Mouse (Mus musculus): ENCODE results near the gene Capn8. TPM values are rescaled to one million over a fixed set of nuclear protein-coding genes. Genes with fewer than 3 reads are reported as not detected.
"Not testable (repeated sequence)": the region's sequence is repeated elsewhere in the genome, so short reads cannot be mapped to it uniquely, and the experiment has no call there.

Gene Capn8
- total RNA-seq, 1 experiment from 2014 or later: 0.30 TPM

DNA sequence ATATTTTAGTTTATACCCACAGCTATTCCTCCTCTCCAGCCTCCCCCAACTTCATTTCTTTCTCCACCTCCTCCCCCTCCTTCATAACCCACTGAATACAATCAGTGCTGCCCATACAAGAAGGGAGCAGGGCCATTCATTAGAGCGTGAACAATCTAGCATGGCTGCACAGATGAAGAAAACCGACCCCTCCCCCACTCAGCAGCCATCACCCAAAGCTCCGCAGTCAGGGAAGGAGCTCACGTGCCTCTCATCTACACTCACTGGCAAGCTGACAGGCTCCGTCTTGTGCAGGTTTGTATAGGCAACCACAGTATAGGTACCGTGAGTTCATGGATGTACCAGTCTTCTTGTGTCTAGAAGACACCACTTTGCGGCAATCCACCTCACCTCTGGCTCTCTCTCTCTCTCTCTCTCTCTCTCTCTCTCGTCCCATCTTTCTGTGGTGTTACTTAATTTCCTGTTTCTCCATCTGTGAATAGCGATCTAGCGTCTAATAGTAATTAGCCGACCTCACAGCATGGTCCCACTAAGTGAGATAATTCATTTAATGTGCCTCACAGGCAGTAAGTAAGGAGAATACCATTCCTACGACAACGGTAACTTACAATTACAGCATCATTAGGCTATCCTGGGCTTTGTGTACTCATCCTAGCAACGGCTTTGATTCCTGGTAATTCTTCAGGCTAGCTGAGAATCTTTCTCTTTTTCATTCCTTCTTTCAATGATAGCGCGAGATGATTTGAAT lies 53.6 kb downstream of the Capn8 start:
- DNase-seq: no peak

DNA sequence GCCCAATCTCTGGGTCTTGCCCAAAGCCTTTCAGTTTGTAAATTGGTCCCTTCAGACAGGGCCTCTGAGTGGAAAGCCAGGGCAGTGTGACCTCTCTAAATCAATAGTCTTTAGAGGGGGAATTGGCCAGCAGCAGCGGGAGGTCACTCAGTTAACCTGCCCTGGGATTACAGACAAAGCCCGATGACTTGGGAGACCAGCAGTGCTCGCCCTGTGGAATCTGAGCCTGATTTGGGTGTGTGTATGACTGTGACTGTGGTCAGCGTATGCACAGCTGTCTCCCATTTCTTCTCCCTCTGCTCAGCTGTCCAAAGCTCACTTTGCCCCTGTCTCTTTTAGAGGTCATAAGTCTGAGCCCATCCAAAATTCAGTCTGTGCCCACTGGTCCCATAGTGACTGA lies 55.7 kb downstream of the Capn8 start:
- no peak for DNase-seq

DNA sequence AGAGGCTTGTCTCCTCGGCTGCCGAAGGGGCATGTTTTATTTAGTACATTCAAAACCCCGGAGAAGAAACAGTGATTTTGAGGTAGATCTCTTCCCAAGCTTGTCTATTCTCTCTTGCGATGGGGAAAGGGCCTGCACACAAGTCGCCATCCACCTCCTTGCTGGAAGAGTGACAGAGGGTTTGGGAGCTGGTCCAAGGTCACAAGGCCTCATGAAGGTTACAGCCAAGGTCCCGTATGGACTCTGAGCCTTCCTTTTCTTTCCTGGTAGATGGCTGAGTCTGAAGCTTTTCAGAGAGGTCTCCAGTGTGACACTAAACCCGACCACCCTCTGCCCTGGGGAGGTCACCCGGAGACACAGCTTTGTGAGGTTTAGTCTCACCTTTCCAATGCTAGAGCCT lies 56.4 kb downstream of the Capn8 start:
- DNase-seq: peak; percentile 18

DNA sequence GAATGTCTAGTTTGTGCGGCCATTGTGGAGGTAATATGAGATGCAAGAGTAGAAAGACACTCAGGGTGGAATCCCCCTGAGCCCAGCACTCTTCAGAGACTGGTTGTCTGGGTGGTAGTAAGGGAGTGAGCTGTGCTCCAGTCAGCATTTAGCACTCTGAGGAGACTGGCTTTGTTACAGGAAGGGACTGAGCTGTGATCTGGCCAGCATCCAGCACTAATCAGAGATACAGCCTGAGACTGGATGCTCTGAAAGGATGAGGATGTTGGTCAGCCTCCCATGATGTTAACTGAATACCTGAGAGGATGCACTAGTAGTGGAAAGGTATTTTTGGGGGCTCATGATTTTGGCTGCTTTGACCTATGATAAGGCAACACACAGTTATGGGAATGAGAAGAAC lies 61.4 kb downstream of the Capn8 start:
- no peak for DNase-seq

DNA sequence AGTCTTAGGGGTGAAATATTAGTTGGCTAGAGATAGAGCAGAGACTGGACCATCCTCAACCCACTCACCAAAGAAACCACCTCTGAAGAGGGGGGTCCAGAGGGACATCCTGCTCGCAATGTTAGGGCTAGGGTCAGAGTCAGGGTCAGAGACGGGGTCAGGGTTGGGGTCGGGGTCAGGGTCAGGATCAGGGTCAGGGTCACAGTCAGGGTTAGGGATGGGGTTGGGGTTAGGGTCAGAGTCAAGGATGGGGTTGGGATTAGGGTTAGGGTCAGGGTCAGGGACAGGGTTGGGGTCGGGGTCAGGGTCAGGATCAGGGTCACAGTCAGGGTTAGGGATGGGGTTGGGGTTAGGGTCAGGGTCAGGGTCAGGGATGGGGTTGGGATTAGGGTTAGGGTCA lies 64.4 kb downstream of the Capn8 start:
- DNase-seq: no peak

DNA sequence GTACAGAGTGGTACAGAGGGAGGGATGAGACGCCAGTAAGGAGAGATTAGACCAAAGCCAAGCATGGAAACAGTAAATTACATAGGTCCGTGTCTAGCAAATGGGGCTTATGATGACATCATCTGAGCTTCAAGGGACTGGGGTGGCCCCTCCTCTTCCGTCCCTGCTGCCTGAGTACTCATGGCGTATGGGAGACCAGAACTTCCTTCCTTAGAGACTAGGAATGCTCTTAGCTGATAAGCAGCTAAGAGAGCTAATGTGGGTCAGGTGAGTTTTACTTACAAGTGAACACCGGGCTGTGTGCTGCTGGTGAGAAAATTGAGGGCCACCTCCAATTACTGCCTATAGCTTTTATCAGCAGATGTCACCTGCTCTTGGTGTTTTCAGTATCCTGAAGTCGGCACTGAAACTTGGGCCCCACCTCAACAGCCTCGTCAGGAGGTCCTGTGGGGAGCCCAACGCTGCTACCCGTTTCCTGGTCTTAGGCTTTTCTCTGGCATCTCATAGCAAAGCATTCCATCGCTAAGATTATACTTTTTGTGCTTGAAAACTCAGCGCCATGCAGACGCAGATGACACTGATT lies 69.0 kb downstream of the Capn8 start:
- no peak for DNase-seq

DNA sequence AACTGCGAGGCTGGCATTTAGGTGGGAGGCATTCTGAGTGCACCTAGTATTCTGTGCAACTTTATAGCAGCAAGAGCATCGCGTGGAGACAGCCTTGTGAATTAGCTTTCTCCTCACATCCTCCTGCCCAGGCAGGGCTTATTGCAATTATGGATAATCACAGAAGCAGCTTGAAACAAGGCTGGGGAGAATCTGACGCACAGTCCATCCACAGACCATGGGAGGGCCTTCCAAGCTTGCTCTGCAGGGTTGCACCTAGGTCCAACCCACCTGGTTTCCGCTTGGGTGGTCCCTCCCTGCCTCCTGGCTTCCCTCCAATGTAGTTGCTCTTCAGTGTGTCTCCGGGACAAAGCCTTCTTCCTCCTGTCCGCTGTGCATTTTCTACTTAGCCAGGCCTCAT lies 74.2 kb downstream of the Capn8 start:
- no peak for DNase-seq

DNA sequence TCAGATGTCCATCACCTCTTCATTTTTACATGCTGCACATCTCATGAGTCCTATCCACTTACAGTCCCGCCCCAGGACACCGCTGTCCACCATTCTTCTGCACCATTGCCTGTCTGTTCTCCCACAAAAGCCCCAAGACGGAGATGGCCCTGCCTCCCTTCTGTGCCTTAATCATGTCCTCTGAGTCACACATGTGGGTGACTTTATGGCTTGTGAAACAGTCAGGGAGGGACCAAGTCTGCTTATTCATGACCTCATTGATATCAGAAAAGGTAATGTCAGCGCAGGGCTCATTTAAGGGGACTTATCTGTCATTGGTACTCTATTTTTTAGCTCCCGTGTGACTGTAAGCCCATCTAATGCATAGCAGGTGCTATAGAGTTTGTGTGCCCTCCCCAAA lies 74.6 kb downstream of the Capn8 start:
- DNase-seq: no peak

DNA sequence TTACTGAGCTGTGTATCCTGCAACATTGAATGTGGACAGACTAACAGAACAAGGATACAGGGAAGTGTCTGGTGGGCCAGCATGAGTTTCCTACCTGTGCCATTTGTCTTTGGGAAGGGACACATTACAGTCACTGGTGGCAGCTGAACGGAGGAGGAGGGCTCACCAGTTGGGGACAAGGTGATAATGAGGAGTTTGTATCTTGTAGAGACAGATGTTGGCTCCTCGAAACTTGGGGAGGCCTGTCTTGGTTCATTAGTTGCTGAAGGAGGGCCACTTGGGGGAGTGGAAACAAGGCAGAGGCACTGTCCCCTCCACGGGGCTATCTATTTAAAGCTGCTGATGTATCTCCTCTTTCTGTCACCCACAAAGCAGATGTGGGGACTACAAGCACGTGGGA lies 75.3 kb downstream of the Capn8 start:
- DNase-seq: no peak

DNA sequence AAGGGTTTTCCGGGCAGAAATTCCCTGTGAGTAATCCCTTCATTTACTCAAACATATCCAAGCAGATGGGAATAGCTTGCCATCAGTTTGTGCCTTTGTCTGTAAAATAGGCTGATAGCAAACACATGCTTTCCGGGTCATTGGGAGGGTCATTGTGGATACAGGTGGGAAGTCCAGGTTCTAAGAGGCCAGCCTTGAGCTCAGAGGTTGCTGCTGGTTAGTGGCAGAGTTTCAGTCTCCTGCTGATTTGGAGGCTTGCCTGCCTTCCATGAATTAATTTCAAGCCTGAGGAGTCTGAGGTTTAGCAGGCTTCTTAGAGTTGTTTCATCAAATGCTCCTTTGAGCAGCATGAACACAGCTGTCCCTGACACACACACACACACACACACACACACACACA lies 78.0 kb downstream of the Capn8 start:
- no peak for DNase-seq

DNA sequence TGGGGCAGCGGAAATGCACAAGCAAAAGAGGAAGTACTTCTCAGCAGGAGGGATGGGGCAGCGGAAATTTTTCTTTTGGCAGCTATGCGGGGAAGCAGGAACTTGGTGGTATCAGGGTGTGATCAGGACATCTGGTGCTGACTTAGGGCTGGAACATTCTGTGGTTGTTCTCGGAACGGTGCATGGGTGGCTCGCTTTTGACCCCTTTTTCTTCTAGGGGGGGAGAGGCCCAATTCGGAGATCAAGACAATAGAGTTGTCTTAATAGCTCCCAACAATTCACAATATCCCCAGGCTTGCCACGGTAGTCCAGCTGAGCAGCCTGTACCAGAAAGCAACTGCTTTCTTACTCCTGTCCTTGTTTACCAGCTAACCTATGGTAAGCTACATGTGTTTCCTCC lies 79.6 kb downstream of the Capn8 start:
- DNase-seq: not testable (repeated sequence)

DNA sequence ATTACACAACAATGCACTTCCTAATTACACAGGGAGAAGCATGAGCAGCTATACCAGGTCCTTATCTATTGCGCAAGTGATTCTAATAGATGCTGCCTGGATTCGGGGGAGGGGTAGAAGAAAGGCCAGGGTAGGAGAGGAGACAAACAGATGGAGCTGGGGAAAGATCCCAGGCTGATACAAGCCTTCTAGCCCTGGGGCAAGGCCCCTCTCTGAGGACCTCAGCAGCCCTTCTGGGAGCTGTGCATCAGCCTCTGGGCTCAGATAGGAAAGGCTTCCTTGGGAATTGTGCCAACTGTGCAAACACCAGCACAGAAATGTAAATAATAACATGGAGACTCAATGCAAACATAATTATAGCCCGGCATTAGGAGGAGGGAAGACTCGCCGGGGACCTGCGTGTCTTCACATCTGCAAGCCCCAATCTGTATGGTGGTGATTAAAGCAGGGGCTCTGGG lies 80.4 kb downstream of the Capn8 start:
- no peak for DNase-seq

DNA sequence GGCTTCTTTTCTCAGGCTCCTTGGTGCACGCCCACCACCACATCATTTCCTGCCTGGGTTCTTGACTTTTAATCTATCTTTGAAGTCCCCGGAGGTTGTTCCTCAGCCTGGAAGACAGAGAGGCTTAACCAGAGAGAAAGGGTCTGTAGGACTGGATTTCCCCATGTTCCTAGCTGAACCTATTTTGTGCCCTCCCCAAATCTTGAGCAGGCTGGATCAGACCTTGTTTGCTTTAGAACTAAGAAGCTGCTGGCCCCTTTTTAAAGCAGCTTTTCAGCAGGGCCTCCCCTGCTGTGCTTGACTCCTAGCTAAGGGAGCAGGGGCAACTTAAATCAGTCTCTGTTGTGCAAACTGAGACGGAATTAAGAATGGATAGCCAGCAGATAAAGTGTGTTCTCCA lies 82.0 kb downstream of the Capn8 start:
- no peak for DNase-seq

DNA sequence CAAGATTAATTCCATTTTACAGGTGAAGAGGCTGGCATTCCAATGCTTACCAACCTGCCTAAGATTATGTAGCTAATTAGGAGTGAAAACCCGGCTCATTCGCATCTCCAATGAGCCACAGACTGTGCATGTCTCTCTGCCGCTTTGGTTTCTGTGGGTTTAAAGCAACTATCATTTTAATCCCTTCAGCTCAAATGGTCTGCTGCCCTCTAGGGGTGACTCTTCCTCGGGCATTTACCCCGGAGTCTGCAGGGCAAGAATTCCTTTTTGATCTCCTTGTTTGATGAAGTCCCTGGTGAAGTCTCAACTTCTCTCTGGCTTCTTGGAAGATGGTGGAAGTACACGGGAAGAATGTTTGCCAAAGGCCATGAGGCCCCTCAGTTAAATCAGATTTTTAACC lies 93.0 kb downstream of the Capn8 start:
- peak; percentile 70 for DNase-seq

DNA sequence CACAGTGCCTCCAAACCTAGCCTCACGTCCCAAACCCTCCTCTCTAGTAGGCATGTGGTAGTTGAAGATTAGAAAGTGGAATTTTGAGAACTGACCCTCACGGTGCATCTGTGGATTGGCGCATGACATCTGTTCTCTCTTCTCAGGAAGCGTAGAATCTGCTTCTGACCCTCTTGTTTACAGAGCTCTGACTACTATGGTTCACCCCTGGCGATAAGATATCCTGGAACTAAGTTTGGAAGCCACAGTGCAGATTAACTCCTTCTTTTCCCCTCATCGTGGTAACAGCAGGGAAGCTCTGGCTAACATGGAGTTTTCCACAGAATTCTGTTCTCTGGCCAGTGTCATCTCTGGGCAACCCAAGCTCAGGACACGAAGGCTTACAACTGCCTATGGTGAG lies 95.6 kb downstream of the Capn8 start:
- no peak for DNase-seq

DNA sequence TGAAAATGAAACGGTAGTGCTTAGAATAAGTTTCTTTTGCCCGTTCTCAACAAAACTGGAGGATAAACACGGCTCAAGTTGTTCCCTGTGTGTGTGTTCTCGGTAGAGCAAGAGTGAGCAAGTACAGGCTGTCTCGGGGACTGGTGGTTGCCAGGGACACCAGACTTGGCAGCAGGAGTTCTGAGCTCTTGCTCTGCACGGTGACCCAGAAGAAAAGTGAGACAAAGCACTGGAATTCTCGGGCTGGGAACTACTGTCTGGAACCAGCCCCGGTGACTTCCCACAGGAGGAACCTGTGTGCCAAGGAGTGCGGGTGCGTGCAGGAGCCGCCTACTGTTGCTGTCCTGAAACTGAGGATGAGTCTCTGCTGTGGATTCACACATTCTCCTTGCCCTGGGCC lies 98.9 kb downstream of the Capn8 start:
- DNase-seq: peak; percentile 37

DNA sequence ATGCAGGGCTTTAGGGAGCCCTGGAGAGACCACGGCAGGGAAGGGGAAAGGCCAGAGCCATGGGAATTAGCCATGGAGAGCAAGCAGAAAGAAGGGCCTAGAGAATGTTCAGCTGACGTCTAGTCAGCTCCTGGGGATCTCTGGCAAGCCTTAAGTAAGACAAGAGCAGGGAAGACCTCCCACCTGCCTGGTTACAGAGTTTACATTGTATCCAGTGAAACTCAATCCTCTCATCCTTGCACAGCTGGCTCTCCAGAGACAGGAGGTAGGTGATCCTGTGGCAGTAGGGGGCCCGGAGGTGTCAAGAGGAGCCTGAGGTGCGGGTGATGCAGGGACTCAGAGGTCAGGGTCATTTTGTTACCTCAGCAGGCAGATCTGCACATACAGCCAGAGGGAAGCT lies 100.0 kb downstream of the Capn8 start:
- DNase-seq: no peak

DNA sequence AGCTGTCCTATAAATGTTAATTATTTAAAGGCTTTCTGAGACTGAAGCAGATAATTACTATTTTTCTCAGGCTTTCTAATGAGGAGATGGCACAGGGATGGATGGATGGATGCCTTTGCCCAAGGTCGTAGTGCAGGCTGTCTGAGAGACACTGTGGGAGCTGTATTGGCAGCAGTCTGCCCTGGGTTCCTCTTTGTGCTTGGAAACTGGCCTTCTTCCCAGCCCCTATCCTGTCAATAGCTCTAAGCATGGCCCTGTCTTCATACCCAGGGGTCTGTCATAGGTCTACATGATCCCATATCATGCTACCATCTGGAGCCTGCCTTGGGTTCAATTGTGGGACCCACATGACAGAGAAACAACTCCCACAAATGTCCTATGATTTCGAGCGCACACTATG lies 102.5 kb downstream of the Capn8 start:
- no peak for DNase-seq

DNA sequence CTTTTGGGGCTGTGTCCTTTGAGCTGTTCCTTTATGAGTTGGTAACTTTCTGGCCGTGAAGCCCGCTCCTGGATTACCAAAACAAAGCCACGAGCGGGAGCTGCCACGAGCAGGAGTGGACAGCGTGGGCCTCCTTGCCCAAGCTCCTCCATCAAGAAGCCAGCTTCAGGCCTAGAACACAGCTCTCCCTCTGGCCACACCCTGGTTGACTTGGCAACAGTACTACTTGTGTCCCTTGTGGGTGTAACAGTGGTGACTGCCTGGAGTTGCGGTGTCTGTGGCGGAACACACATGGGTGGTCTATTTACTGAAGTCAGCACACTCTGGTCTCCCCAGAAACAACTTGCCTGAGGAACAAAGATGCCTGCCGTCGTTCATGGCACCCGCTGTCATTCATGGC lies 104.9 kb downstream of the Capn8 start:
- no peak for DNase-seq

DNA sequence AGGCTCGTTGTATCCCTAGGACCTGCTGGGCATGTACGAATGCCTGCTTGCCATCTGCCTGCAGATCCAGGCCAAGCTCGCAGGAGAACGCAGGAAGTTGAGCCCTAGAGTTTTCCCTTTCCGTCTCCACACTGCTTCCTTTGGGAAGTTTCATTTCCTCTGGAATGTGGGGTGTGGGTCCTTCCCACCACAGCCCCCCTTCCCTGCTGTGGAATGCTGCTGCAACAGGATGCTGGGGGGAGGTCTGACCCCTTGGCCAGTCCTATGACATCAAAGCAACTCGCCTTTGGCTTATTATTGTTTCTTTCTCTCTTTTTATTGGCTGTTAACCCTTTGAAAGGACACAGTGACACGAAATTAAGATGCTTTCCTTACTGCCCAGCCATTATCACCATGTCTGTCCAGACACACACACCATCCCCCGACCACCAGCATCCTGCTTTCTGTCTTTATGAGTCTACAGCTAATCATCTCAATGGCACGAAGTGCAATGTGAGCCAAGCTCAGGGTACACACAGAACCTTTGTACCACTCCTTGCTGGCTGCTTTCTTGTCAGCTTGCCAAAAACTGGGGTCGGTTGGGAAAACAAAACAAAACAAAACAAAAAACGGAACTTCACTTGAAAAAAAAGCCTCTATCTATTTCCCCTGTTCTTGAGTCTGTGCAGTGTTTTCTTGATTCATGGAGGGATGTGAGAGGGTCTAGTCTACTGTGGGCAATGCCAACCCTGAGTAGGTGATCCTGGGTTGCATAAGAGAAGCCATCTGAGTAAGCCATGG lies 105.9 kb downstream of the Capn8 start:
- DNase-seq: no peak

DNA sequence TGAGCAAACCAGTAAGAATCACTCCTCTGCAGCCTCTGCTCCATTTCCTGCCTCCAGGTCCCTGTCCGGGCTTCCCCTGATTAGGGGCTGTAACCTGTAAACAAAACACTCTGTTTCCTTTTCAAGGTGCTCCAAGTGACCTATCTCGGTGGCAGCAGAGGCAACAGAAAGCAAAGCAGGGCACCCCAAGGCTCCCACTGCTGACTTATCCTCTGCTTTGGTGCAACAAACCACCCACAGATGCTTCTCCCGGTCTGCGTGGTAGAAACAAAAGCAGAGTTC lies 106.5 kb downstream of the Capn8 start:
- no peak for DNase-seq

DNA sequence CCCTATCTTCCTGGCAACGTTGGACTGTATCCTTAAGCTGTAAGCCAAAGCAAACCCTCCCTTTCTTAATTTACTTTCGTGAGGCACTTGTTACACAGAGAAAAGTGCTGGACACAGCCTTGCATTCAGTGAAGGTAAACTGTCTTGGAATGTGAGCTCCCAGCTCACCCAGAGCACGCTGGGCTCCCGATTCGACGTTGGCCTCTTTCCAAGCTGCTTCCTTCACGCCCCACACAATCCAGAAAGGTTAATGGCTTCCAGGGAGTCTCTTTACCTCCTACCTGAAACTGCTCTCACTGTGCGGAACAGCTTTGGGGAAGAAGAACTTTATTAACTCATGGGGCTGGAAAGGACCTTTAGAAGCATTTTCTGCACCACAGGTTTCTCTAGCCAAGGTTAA lies 110.5 kb downstream of the Capn8 start:
- no peak for DNase-seq

DNA sequence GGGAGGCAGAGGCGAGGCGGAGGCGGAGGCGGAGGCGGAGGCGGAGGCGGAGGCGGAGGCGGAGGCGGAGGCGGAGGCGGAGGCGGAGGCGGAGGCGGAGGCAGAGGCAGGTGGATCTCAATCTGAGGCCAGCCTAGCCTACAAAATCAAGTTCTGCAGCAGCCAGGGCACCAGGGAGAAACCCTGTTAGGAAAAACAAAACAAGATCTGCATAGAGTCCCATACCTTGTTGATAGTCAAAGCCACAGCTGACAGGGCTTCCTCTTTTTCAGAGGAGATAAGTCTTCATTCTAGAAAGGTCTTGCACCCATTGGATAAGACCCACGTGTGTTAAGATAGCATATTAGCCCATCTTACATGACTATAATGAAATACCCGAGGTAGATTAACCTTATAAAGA lies 113.3 kb downstream of the Capn8 start:
- DNase-seq: no peak

DNA sequence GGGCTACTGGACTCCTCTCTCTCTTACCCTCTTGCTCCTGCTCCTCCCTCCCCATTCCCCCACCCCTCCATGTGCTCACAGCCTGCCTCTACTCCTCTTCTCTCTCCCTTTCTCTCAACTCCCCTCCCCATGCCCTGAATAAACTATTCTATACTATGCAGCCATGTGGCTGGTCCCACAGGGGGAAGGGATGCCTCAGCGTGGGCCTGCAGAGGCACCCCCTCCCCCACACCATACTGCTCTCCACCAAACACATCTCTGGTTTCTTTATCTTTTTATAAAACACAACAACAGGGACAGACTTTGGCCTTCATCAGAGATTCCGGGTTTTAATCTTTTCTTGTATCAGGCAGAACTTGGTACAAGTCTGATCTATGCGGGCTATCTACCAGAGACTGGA lies 114.4 kb downstream of the Capn8 start:
- no peak for DNase-seq

All from adrenal gland, postnatal 25 days (tissue).